Mouse (Mus musculus) thymus, adult 2 months (tissue): Measurements from ENCODE around the gene Iqcd. TPM values are rescaled to one million over a fixed set of nuclear protein-coding genes. Genes with fewer than 3 reads are reported as not detected.

Experiments
- DNase-seq: peaks from one replicate; pipeline ENCODE4 v3.0.0; 2021
- H3K27ac ChIP-seq: fragments of 200-500 bp; 2 replicates; pipeline ENCODE4 v1.5.1; 2012; ENCODE audit warnings: low read length, control low read depth; ENCODE audit not compliant: control insufficient read depth, insufficient read depth
- H3K27me3 ChIP-seq: fragments of 200-500 bp; 2 replicates; pipeline ENCODE4 v1.6.1; 2012; ENCODE audit warnings: mild to moderate bottlenecking, low read length, moderate library complexity, mixed read lengths; ENCODE audit not compliant: control insufficient read depth, insufficient read depth
- H3K36me3 ChIP-seq: fragments of 200-500 bp; 2 replicates; pipeline ENCODE4 v1.6.1; 2012; ENCODE audit warnings: mild to moderate bottlenecking, low read length, moderate library complexity; ENCODE audit not compliant: control insufficient read depth, insufficient read depth
- H3K4me1 ChIP-seq: fragments of 200-500 bp; replicated peaks from 2 replicates; pipeline ENCODE4 v1.6.1; 2012; ENCODE audit warnings: low read length; ENCODE audit not compliant: control insufficient read depth, insufficient read depth
- H3K4me3 ChIP-seq: fragments of 200-500 bp; 2 replicates; pipeline ENCODE4 v1.5.1; 2012; ENCODE audit warnings: mild to moderate bottlenecking, low read length, control low read depth, moderate library complexity; ENCODE audit not compliant: control insufficient read depth, insufficient read depth
- CTCF ChIP-seq: fragments of 200-500 bp; IDR thresholded peaks from 2 replicates; pipeline ENCODE4 v1.5.1; 2012; ENCODE audit warnings: mild to moderate bottlenecking, control low read depth, low read length, moderate library complexity, borderline replicate concordance; ENCODE audit not compliant: control insufficient read depth, poor library complexity, insufficient read depth; ENCODE audit errors: extremely low read depth
- POLR2A ChIP-seq: fragments of 200-500 bp; IDR thresholded peaks from 2 replicates; pipeline ENCODE4 v1.6.1; 2012; ENCODE audit warnings: mild to moderate bottlenecking, low read length, control low read depth, moderate library complexity; ENCODE audit not compliant: control insufficient read depth, poor library complexity, insufficient read depth; ENCODE audit errors: extremely low read depth
- WGBS: fragments of 180-500 bp; shearing (Covaris S2); methylation state at CpG from one replicate; pipeline ENCODE4 v1.1.7; 2018; 5-methylcytosine and 5-hydroxymethylcytosine counted together
- polyA plus RNA-seq: library from polyadenylated mRNA; depleted of rRNA; stranded (reverse); fragments of >200 nt; gene quantifications from 2 replicates; pipeline ENCODE4 v1.2.3, GENCODE M21; 2012

Iqcd gene
- polyA plus RNA-seq, 1 experiment, result 3.0 TPM

- no peak overlapping the region for H3K27ac ChIP-seq
- DNase-seq, result no peak
- no peak overlapping the region for H3K4me3 ChIP-seq
- TF ChIP-seq CTCF (no peak), POLR2A (no peak; the same call in 1 of the 2 replicates)
- H3K27me3 ChIP-seq, result no peaks in the 10 kb centered on the region
- H3K4me1 ChIP-seq, result peaks cover 6% of the 10 kb centered on the region
- WGBS, result 5% methylated on average over 10 of the region's 10 CpGs
- H3K36me3 ChIP-seq, result no peaks in the 10 kb centered on the region
These were observed 16.4 kb downstream of the Iqcd start for GRCm38 (mm10) chr5:120605241-120605661.

GRCm38 (mm10) chr5:120605688-120606087 lies 16.9 kb downstream of the Iqcd start:
- peak; percentile 86 for DNase-seq
- WGBS, result 2% methylated on average over 8 of the region's 8 CpGs
- TF ChIP-seq POLR2A (no peak), CTCF (no peak)
- H3K36me3 ChIP-seq, result no peaks in the 10 kb centered on the region
- no peak overlapping the region for H3K4me3 ChIP-seq
- no peaks in the 10 kb centered on the region for H3K27me3 ChIP-seq
- H3K4me1 ChIP-seq, result peaks cover 6% of the 10 kb centered on the region
- no peak overlapping the region for H3K27ac ChIP-seq

- no peaks in the 10 kb centered on the region for H3K27me3 ChIP-seq
- no peak for TF ChIP-seq POLR2A
- no peak for TF ChIP-seq CTCF
- DNase-seq, result no peak
- H3K4me3 ChIP-seq, result no peak overlapping the region
- WGBS, result 86% methylated on average over 25 of the region's 25 CpGs
- no peak overlapping the region for H3K27ac ChIP-seq
- H3K36me3 ChIP-seq, result no peaks in the 10 kb centered on the region
- H3K4me1 ChIP-seq, result peaks cover 11% of the 10 kb centered on the region
These were observed 17.9 kb downstream of the Iqcd start for GRCm38 (mm10) chr5:120606590-120607200.

GRCm38 (mm10) chr5:120607335-120607734 lies 18.5 kb downstream of the Iqcd start:
- H3K36me3 ChIP-seq, result no peaks in the 10 kb centered on the region
- TF ChIP-seq CTCF (no peak), POLR2A (no peak)
- 93% methylated on average over 3 of the region's 3 CpGs for WGBS
- H3K4me1 ChIP-seq, result peaks cover 16% of the 10 kb centered on the region
- no peak for DNase-seq
- no peaks in the 10 kb centered on the region for H3K27me3 ChIP-seq
- H3K4me3 ChIP-seq, result no peak overlapping the region
- no peak overlapping the region for H3K27ac ChIP-seq

- 90% methylated on average over 16 of the region's 16 CpGs for WGBS
These were observed 20.5 kb downstream of the Iqcd start for GRCm38 (mm10) chr5:120609246-120609775.

GRCm38 (mm10) chr5:120610906-120611305 lies 22.1 kb downstream of the Iqcd start:
- DNase-seq, result no peak
- Histone ChIP-seq H3K27me3 (no peaks in the 10 kb centered on the region), H3K36me3 (no peaks in the 10 kb centered on the region), H3K27ac (no peak overlapping the region), H3K4me1 (peaks cover 15% of the 10 kb centered on the region), H3K4me3 (no peak overlapping the region)
- WGBS, result 97% methylated on average over 5 of the region's 5 CpGs
- TF ChIP-seq POLR2A, result no peak
- TF ChIP-seq CTCF, result no peak

More at GRCm38 (mm10) chr5:120609246-120609775, 20.5 kb downstream of the Iqcd start:
- no peak overlapping the region for H3K27ac ChIP-seq
- TF ChIP-seq POLR2A (no peak), CTCF (no peak)
- no peaks in the 10 kb centered on the region for H3K36me3 ChIP-seq
- no peak overlapping the region for H3K4me3 ChIP-seq
- peaks cover 21% of the 10 kb centered on the region for H3K4me1 ChIP-seq
- no peak for DNase-seq
- no peaks in the 10 kb centered on the region for H3K27me3 ChIP-seq
